Mouse (Mus musculus) hindlimb bud, embryonic 11.5 days (tissue): ENCODE data around the gene Tex46.

Source experiments
- DNase-seq: peaks from one replicate; pipeline ENCODE4 v3.0.0-alpha.2; 2012; ENCODE audit warnings: low read depth, low spot score; ENCODE audit errors: extremely low spot score

Tex46 gene

DNA sequence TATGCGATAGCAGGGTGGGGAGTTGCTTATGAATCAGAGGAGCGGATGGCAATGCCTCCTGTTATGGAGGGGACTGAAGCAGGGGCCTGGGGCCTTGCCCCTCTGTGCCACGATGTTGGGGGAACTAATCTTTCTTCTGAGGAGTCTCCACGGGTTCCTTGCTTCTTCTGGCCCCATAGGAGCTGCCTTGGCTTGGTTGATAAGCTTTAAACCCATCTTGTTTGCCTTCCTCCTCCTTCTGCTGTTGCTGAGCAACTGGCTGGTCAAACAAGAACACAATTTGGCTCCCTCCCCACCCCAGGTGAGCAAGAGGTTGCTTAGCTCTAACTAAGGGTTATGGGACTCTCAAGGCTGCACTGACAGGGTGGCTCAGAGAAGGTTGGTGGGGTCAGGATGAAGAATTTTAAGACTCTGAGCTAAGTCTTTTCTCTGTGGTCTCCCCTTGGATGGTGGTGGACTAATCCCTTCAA is at the start of gene Tex46:
Tex46 (plus strand) TSS at position 51 of the 470 bp plus-strand sequence.
- no peak for DNase-seq

DNA sequence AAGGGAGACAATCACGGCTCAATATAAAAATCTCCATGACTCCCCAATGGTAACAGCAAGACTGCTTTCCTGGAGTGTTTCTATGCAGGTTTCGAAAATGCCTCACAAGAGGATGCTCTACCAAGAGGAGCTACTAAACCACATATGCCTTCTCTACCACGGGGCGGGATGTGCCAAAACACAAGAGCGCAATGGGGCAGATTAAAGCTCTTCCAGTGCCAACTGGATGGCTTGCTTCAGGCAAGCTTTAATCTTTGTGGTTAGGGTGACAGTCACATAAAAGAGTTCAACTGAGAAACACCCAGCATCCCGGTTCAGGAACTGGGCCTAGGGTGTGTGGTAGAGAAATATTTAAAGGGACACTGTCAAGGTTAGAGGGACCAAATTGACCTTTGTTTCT is 47.5 kb upstream of the Tex46 start:
- no peak for DNase-seq

GRCm38 (mm10) chr4:136568629-136569028 is 41.6 kb upstream of the Tex46 start:
- no peak for DNase-seq

GRCm38 (mm10) chr4:136569998-136570397 is 40.2 kb upstream of the Tex46 start:
- DNase-seq, result no peak

DNA sequence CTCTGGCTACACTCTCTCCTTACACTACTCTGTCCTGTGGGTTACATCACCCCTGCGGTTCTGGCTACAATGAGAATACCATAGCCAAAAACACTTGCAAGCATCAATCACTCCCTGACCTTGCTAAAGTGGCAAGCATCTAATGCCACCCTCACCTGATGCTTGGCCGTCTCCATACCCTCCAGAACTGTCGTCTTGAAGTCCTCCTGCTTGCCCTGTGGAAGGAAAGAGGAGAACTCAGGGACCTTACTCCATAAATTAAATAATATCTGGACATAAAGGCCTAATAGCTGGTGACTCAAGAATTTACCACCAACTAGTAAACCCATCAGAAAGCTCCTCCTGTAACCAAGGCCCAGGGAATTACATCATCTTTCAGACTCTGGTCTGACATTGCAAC is 28.4 kb upstream of the Tex46 start:
- DNase-seq, result no peak

DNA sequence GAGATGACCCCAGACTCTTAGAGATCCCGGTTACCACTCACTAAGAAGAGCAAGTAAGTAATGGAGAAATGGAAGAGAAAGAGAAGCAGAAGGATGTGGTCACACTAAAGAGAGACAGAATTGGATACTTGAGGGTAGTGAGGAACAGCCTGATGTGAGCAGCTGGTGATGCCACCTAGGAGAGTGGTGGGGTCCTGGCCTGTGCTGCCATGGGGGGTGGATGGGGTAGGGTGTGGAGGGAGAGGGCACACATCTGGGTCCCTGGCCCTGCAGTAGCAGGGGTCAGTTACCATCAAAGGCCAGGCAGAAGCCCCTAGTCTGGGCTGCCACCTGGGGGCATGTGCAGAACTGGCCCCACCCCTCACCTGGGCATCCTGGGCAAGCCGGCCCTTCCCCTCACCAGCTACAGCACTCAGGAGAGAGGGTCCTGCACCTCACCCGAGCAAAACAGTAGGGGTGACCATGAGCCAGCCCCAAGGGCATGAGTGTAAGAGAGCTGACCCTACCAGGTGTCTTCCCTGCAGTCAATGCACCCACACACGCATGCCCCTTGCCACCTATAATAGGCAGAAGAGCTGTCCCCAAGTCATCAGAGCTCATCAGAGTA is 22.9 kb upstream of the Tex46 start:
- DNase-seq, result no peak

- DNase-seq, result no peak
Measured at GRCm38 (mm10) chr4:136588003-136588402, 22.2 kb upstream of the Tex46 start.

DNA sequence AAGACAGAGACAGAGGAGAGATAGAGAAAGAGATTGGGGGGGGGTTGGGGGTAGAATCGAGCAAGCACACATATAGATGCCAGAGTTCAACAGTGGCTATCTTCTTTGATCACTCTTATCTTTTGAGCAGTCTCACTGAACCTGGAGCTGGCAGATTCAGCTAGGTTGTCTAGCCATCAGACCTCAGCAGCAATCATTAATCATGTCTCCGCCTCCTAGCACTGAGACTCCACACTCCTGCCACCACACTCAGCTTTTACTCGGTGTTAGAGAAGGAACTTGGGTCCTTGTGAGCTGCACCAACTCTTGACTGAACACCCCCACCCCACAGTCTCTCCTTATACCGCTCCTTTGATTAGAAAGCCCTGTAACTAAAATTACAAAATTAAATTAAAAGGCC is 18.1 kb upstream of the Tex46 start:
- DNase-seq, result no peak

DNA sequence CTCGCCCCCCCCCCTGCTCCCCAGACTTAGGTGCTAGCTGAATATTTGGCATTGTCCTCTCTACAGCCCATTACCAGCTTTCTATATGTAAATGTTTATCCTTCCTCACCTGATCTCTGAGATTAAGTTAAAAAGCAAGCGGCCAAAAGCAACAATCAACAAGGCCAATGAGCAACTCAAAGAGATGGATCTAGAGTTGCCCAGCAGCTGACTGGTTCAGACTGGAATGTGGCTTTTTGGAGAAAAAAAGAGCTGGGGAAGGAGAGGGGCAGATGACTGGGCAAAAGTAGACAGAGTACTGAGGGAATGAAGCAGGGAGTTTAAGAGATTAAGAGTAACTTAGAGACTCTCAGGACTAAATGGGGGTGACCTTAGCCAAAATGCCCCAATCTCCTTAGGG is 16.2 kb upstream of the Tex46 start:
- no peak for DNase-seq

DNA sequence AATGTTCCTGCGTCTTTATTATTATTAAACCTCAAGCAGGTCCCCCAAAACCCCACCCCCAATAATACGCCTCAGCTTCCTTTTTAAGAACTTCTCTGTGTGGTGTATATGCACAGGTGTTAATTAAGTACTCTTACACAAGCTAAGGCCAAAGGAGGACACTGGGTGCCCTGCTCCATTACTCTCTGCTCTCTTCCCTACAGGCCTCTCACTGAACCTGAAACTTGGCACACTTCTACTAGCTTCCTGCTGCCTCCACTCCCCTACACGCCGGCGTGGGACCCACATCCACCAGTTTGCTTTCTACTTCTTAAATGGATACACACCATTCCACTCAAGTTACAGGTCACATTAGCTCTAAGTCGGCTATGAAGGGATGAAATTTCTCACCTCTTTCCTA is 15.0 kb upstream of the Tex46 start:
- no peak for DNase-seq

DNA sequence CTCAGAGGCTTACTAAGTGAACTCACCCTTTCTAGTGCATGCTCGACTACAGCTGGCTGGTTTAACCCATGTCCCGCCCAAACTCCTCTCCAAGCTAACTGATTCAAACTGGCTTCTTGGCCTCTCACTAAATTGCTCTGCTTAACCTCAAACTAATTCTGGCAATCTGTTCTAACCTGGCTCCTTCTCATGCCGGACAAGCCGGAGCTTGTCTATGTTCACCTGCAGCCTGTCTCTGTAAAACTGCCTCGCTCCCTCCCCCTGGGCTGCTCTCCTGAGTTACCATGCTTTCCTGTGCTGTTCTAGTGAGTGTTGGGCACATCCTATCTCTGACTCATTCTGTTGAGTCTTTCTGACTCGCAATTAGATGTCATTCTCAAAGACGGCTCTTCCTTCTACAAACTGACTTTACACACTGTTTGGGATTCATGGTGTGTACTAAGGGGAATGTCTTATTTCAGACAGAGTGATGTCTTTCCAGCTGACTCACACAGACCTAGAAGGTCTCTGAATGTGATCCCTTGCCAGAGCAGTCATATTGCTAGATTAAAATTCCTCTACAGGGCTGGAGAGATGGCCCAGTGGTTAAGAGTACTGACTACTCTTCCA is 11.9 kb upstream of the Tex46 start:
- no peak for DNase-seq

DNA sequence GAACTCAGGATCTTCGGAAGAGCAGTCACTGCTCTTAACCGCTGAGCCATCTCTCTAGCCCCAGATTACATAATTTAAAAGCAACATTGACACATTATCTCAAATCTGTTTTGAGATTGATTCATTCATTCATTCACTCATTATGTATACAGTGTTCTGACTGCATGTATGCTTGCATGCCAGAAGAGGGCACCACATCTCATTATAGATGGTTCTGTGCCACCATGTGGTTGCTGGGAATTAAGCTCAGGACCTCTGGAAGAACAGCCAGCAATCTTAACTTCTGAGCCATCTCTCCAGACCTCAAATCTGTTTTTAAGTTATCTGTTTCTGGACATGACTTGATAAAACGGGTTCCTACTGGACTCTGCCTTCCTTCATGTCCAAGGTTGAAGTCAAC is 10.4 kb upstream of the Tex46 start:
- no peak for DNase-seq

- DNase-seq, result no peak
Measured at GRCm38 (mm10) chr4:136600536-136600935, 9.7 kb upstream of the Tex46 start.

DNA sequence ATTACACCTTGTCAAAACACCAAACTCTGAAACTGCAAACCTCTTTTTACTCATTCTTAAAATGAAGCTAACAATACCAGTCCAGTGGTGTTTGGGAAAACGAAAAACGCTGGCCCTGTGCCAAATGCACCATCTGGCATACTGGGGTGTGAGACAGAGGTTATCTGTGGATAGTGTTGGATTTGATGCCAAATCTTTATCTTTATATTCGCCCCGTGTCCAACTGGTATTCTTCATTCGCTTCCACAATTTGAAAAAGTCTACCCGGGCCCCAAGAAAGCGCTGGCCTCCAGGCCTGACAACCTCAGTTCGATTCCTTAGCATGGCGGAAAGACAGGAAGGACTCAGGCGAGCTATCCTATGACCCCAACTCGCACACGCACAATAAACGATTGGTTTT is 8.8 kb upstream of the Tex46 start:
- DNase-seq, result peak; percentile 24

- DNase-seq, result no peak
Measured at GRCm38 (mm10) chr4:136602018-136602554, 8.2 kb upstream of the Tex46 start.

DNA sequence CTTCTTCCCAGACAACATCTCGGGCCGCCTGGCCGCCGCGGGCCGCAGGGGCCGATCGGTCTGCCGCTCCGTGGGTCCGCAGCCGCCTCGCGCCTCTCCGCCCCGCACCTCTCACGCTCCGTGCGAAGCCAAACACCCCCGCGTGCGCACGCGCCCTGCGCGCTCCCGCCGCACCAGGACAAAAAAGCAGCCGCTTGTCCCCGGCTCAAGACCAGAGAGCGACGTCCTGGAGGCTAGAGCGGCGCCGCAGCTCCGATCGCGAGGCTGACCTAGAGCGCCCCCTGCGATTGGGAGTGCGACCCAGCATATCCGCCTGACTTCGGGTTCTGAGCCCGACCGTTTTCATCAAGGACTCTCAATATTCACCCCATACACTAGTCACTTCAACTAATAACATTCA is 7.7 kb upstream of the Tex46 start, which contains the start of gene Kdm1a:
Kdm1a (minus strand) TSS at position 156 of the 400 bp plus-strand sequence.
- DNase-seq, result peak; percentile 85

DNA sequence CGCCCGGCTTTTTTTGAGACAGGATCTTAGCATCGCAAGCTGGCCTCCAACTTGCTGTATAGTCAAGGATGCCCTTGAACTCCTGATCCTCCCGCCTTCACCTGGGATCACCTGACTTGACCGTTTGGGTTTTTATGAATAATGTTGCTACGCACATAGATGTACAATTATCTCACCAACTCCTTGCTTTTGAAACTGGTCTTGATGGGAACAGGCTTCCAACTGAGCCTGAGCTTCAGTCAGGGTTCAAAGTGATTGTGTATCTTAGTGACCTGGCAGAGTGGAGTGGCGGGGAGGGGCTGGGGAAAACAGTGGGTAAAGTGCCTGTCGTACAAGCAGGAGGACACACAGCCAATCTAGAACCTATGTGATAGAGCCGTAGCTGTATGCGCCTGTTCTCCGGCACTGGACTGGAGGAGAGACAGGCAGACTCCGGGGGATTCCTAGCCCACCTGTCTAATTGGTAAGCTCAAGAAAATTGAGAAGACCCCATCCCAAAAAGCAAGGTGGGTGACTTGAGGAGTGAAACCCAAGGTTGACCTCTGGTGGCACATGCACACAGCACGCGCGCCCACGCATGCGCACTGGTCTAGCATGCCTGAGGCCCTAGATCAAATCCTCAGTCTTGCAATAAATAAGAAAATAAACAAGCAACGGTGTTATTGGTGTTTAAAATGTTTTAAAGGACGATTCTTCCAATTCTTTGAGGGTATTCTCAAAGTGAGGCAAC is 4.3 kb upstream of the Tex46 start:
- no peak for DNase-seq

DNA sequence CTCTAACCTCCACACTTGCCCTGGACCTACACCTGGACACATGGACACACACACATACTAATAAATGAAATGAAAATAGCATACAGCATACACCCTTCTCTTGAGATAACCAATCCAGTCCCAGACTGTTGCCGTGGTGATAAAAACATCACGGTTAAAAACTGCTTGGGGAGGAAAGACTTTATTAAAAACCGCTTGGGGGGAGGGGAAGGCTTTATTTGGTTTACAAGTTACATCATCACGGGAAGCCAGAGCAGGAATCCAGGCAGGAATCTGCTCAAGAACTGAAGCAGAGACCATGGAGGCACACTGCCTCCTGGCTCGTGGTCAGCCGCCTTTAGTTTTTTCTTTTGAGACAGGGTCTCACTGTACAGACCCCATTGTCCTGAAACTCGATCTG is 3.4 kb downstream of the Tex46 start:
- no peak for DNase-seq

DNA sequence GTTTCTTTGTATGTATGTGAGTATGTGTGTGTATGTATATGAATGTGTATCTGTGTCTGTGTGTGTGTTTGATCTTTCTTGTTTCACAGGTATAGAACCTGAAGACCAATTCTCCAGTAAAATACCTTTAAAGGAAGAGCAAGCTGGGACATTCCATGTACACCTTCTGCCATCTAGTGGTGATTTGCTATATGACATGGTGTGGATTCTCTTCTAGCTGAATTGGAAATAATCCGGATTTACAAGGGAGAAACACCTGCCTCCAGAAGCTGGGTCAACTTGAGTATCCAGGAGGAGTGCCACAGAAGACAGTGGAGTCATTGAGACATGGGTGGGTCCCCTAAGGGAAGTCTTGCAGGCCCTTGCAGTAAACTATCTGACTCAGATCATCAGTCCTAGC is 11.1 kb downstream of the Tex46 start:
- DNase-seq, result peak; percentile 72

GRCm38 (mm10) chr4:136621956-136622355 is 11.7 kb downstream of the Tex46 start:
- no peak for DNase-seq

DNA sequence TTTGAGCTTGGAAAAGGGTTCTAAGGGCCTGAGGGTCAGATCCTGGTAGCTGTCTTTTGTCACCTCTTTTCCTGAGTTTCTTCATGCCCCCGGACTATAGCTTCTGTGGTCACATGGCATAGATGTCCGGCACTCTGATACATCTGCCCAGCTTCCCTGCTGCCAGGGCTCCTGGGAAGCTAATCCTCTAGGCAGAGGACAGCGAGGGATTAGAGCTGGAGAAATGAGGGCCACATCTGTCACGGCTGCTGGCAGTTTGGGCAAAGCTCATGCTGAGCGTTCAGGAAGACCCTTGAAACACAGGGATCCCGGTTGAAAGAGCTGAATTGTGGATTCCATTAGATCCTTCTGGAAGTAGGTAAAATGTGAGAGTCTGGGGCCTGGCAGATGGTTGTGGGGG is 12.2 kb downstream of the Tex46 start, which contains the start of gene Lactbl1:
Lactbl1 (plus strand) TSS at position 234 of the 400 bp plus-strand sequence.
- DNase-seq, result no peak

DNA sequence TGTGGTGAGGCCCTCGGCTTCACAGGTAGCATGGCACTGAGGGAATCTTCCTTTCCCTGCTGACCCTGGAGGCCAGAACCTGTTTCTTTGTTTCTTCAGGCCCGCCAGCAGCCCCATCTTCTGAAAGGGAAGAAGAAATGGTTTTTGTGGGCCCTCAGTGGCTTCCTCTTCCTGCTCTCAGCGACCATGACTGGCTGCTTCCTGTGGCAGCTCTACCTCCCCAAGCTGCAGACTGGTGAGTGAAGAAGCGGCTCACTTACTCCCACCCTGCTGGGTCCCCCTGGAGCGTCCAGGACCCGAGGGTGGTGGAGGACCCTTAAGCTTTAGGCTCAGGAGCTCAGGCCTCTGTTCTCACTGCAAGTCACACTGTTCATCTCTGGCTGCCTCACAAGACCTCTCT is 16.4 kb downstream of the Tex46 start:
- DNase-seq, result no peak
